Mouse (Mus musculus): ENCODE data around the gene Satb1. TPM values are rescaled to one million over a fixed set of nuclear protein-coding genes. Genes with fewer than 3 reads are reported as not detected.

The Satb1 gene
- polyA plus RNA-seq, 1 experiment from 2014 or later = 6.0 TPM

DNA sequence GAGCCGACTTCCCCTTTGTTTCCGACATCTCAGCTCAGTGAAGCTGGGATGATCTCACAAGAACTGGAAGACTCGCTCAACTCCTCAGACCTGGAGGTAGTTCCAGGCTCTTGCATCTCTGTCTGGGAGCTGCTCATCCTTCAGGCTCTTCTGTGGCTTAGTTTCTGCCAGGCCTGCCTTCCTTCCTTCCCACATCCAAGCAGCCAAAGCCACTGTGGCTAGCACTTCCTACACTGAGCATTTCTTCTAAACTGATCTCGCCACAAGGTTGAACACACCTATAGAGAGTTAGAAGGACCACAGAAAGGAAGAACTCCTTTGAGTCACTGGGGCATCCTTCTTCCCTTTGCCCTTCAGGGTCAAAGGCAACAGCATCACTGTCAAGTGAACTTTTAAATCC, 44.0 kb downstream of the Satb1 start:
- Histone ChIP-seq H3K9me3 (no peaks in the 10 kb centered on the region), H3K27ac (no peak overlapping the region), H3K4me3 (replicated peaks) (no peak overlapping the region), H3K27me3 (replicated peaks) (no peaks in the 10 kb centered on the region), H3K9ac (no peak overlapping the region), H3K4me1 (no peaks in the 10 kb centered on the region), H3K4me2 (no peak overlapping the region), H3K36me3 (no peaks in the 10 kb centered on the region)
- no peak for ATAC-seq (ENCODE audit: insufficient read depth, low FRiP score, low read depth)
- WGBS = 87% methylated on average over 4 of the region's 4 CpGs

DNA sequence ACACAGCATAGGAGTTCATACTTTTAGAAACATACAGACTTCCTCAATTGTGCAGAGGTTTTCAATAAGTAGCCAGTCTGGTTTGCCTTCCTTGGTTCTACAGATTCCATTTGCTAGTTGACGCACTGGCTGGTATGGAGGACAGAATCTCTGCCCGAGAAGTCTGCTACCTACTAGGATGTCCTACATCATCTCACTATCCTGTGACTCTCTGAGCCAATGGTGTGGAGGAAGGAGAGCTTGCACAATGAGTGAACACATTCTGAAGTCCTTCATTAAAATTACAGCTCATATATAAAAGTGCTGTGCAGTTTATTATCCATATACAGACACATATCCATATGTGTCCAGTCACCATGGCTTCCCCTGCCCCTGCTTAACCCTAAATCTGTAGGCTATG, 45.1 kb downstream of the Satb1 start:
- Histone ChIP-seq H3K4me1 (no peaks in the 10 kb centered on the region), H3K9me3 (no peaks in the 10 kb centered on the region), H3K27ac (no peak overlapping the region), H3K4me2 (no peak overlapping the region), H3K27me3 (replicated peaks) (no peaks in the 10 kb centered on the region), H3K9ac (no peak overlapping the region), H3K4me3 (replicated peaks) (no peak overlapping the region), H3K36me3 (no peaks in the 10 kb centered on the region)
- WGBS = 76% methylated on average over 2 of the region's 2 CpGs
- no peak for ATAC-seq (ENCODE audit: insufficient read depth, low FRiP score, low read depth)

DNA sequence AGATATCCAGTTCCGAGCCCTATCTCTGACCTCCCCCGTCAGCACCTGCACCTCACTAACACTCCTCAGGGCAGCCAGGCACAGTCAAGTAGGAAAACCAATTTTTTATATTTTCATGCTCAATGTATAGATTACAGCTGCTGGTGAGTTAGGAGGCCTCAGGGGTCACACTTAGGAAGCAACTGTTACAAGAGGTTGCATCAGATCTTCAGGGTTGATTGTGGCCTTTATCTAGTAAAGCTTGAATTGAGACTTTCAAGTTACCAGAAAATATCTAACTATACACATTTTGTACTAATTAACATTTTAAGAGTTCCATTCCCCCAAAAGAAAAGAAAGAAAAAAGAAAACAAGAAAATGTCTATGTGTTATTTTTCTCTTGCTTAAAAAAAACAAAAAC, 47.0 kb downstream of the Satb1 start:
- Histone ChIP-seq H3K4me1 (no peaks in the 10 kb centered on the region), H3K27me3 (replicated peaks) (no peaks in the 10 kb centered on the region), H3K4me2 (no peak overlapping the region), H3K9me3 (no peaks in the 10 kb centered on the region), H3K9ac (no peak overlapping the region), H3K27ac (no peak overlapping the region), H3K4me3 (replicated peaks) (no peak overlapping the region), H3K36me3 (no peaks in the 10 kb centered on the region)
- WGBS = 71% methylated on average over 2 of the region's 2 CpGs
- no peak for ATAC-seq (ENCODE audit: insufficient read depth, low FRiP score, low read depth)

GRCm38 (mm10) chr17:51784935-51785334, 48.2 kb downstream of the Satb1 start:
- Histone ChIP-seq H3K36me3 (no peaks in the 10 kb centered on the region), H3K4me1 (no peaks in the 10 kb centered on the region), H3K27ac (no peak overlapping the region), H3K4me3 (replicated peaks) (no peak overlapping the region), H3K9ac (no peak overlapping the region), H3K4me2 (no peak overlapping the region), H3K27me3 (replicated peaks) (no peaks in the 10 kb centered on the region), H3K9me3 (no peaks in the 10 kb centered on the region)
- WGBS = 78% methylated on average over 9 of the region's 9 CpGs
- no peak for ATAC-seq (ENCODE audit: insufficient read depth, low FRiP score, low read depth)

GRCm38 (mm10) chr17:51783591-51784279, 49.4 kb downstream of the Satb1 start:
- Histone ChIP-seq H3K9me3 (no peaks in the 10 kb centered on the region), H3K36me3 (no peaks in the 10 kb centered on the region), H3K4me2 (no peak overlapping the region), H3K4me3 (replicated peaks) (no peak overlapping the region), H3K9ac (no peak overlapping the region), H3K4me1 (no peaks in the 10 kb centered on the region), H3K27ac (no peak overlapping the region), H3K27me3 (replicated peaks) (no peaks in the 10 kb centered on the region)
- ATAC-seq (ENCODE audit: insufficient read depth, low FRiP score, low read depth) = no peak
- WGBS = 80% methylated on average over 8 of the region's 8 CpGs

GRCm38 (mm10) chr17:51780036-51780435, 53.1 kb downstream of the Satb1 start:
- WGBS = 93% methylated on average over 11 of the region's 11 CpGs
- no peak overlapping the region for H3K4me2 ChIP-seq
- no peaks in the 10 kb centered on the region for H3K9me3 ChIP-seq

DNA sequence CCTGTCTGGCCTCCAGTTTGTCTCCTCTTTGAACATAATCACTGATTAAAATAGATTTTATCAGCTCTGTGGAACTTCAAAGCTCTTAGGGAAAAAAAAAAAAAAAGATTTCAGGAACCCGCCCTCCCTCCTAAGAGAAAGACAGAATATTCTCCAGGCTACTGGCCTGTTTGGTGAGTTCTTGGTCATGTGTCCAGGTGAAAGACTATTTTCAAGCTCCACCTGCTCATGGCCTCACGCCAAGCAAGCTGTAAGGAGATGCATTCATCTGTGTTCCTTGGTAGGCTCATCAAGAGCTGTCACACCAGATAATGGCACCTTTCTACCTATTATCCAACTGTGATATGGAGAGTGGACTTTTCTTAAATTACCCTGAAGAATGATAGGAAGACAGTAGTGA, 54.1 kb downstream of the Satb1 start:
- Histone ChIP-seq H3K4me1 (no peaks in the 10 kb centered on the region), H3K9me3 (no peaks in the 10 kb centered on the region), H3K4me3 (replicated peaks) (no peak overlapping the region), H3K9ac (no peak overlapping the region), H3K36me3 (no peaks in the 10 kb centered on the region), H3K27me3 (replicated peaks) (no peaks in the 10 kb centered on the region), H3K4me2 (no peak overlapping the region), H3K27ac (no peak overlapping the region)
- no peak for ATAC-seq (ENCODE audit: insufficient read depth, low FRiP score, low read depth)
- whole genome bisulfite sequencing = 73% methylated on average over 2 of the region's 2 CpGs

More at GRCm38 (mm10) chr17:51780036-51780435, 53.1 kb downstream of the Satb1 start:
- no peak overlapping the region for H3K27ac ChIP-seq
- no peaks in the 10 kb centered on the region for H3K4me1 ChIP-seq
- H3K27me3 ChIP-seq (replicated peaks) = no peaks in the 10 kb centered on the region
- H3K4me3 ChIP-seq (replicated peaks) = no peak overlapping the region
- H3K9ac ChIP-seq = no peak overlapping the region
- H3K36me3 ChIP-seq = no peaks in the 10 kb centered on the region
- no peak for ATAC-seq (ENCODE audit: insufficient read depth, low FRiP score, low read depth)

- ATAC-seq (ENCODE audit: insufficient read depth, low FRiP score, low read depth) = no peak
- Histone ChIP-seq H3K9ac (no peak overlapping the region), H3K27ac (no peak overlapping the region), H3K27me3 (replicated peaks) (no peaks in the 10 kb centered on the region), H3K36me3 (no peaks in the 10 kb centered on the region), H3K4me1 (no peaks in the 10 kb centered on the region), H3K4me3 (replicated peaks) (no peak overlapping the region), H3K9me3 (no peaks in the 10 kb centered on the region), H3K4me2 (no peak overlapping the region)
- 67% methylated on average over 1 of the region's 1 CpGs for WGBS
These were observed 55.3 kb downstream of the Satb1 start for GRCm38 (mm10) chr17:51777813-51778212.

- no peak overlapping the region for H3K9ac ChIP-seq
- no peak overlapping the region for H3K4me2 ChIP-seq
- H3K27me3 ChIP-seq (replicated peaks) = no peaks in the 10 kb centered on the region
- H3K36me3 ChIP-seq = no peaks in the 10 kb centered on the region
- H3K9me3 ChIP-seq = no peaks in the 10 kb centered on the region
- ATAC-seq (ENCODE audit: insufficient read depth, low FRiP score, low read depth) = no peak
- no peaks in the 10 kb centered on the region for H3K4me1 ChIP-seq
- 93% methylated on average over 18 of the region's 18 CpGs for WGBS
- no peak overlapping the region for H3K4me3 ChIP-seq (replicated peaks)
- no peak overlapping the region for H3K27ac ChIP-seq
These were observed 57.8 kb downstream of the Satb1 start for GRCm38 (mm10) chr17:51775070-51775881.

GRCm38 (mm10) chr17:51763600-51763999, 69.5 kb downstream of the Satb1 start:
- no peaks in the 10 kb centered on the region for H3K4me1 ChIP-seq
- no peaks in the 10 kb centered on the region for H3K9me3 ChIP-seq
- no peaks in the 10 kb centered on the region for H3K27me3 ChIP-seq (replicated peaks)
- no peak overlapping the region for H3K4me2 ChIP-seq
- H3K36me3 ChIP-seq = no peaks in the 10 kb centered on the region
- H3K27ac ChIP-seq = no peak overlapping the region
- no peak for ATAC-seq (ENCODE audit: insufficient read depth, low FRiP score, low read depth)
- no peak overlapping the region for H3K4me3 ChIP-seq (replicated peaks)
- no peak overlapping the region for H3K9ac ChIP-seq
- WGBS = 91% methylated on average over 8 of the region's 8 CpGs

DNA sequence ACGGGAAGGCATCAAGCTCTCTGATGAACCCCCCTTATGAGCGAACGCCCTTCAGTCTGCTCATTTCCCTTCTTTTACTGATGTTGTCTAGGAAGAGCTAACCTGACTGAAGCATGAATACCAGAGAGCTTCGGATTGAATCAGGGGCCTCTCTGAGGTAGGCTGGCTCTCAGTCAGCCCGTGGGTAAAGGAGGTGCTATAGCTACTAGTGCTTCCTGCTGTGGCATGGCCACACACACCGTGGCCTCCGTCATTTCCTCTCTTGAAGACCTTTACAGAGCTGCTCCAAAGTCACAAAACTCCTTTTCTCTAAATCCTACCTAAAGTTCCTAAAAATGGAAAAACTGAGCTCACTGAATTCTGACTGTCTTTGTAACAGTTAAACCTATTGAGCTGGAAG, 70.6 kb downstream of the Satb1 start:
- no peaks in the 10 kb centered on the region for H3K27me3 ChIP-seq (replicated peaks)
- no peaks in the 10 kb centered on the region for H3K4me1 ChIP-seq
- H3K27ac ChIP-seq = no peak overlapping the region
- H3K9me3 ChIP-seq = no peaks in the 10 kb centered on the region
- H3K9ac ChIP-seq = no peak overlapping the region
- no peak for ATAC-seq (ENCODE audit: insufficient read depth, low FRiP score, low read depth)
- H3K4me2 ChIP-seq = no peak overlapping the region
- no peak overlapping the region for H3K4me3 ChIP-seq (replicated peaks)
- H3K36me3 ChIP-seq = no peaks in the 10 kb centered on the region
- 81% methylated on average over 7 of the region's 7 CpGs for WGBS

- ATAC-seq (ENCODE audit: insufficient read depth, low FRiP score, low read depth) = no peak
- Histone ChIP-seq H3K4me2 (0 out of 2 replicates have a peak overlapping the region, but pooled peaks have one; percentile 16), H3K9ac (no peak overlapping the region), H3K4me3 (replicated peaks) (no peak overlapping the region), H3K4me1 (no peaks in the 10 kb centered on the region), H3K9me3 (no peaks in the 10 kb centered on the region), H3K27ac (no peak overlapping the region), H3K27me3 (replicated peaks) (no peaks in the 10 kb centered on the region), H3K36me3 (no peaks in the 10 kb centered on the region)
- WGBS = 78% methylated on average over 17 of the region's 17 CpGs
These were observed 72.0 kb downstream of the Satb1 start for GRCm38 (mm10) chr17:51760997-51761655.

Data from stomach, embryonic 15.5 days (tissue).